Mouse (Mus musculus) G1E (cell line): ENCODE data around the gene Slc16a6. TPM values are rescaled to one million over a fixed set of nuclear protein-coding genes. Genes with fewer than 3 reads are reported as not detected.

Experiments
- ATAC-seq: 2 replicates; pipeline ENCODE4 v1.8.0; 2016; ENCODE audit warnings: mild to moderate bottlenecking; ENCODE audit not compliant: insufficient number of reproducible peaks, poor library complexity, low FRiP score, severe bottlenecking; ENCODE audit errors: extremely low read depth
- DNase-seq: peaks from one replicate; pipeline ENCODE4 v3.0.0; 2012; ENCODE audit warnings: low spot score
- H3K27me3 ChIP-seq: 2 replicates; pipeline ENCODE4 v1.6.1; 2012; ENCODE audit warnings: mild to moderate bottlenecking, low read length, inconsistent platforms; ENCODE audit not compliant: insufficient read depth
- H3K36me3 ChIP-seq: replicated peaks from 2 replicates; pipeline ENCODE3; 2012; ENCODE audit warnings: mild to moderate bottlenecking, inconsistent platforms
- H3K4me1 ChIP-seq: 2 replicates; pipeline ENCODE4 v1.6.1; 2012; ENCODE audit warnings: low read depth, low read length, inconsistent platforms, mixed read lengths; ENCODE audit not compliant: insufficient read depth
- H3K4me3 ChIP-seq: 2 replicates; pipeline ENCODE4 v1.5.1; 2012; ENCODE audit warnings: low read depth, mild to moderate bottlenecking, inconsistent platforms, low read length, moderate library complexity, mixed read lengths
- H3K9me3 ChIP-seq: replicated peaks from 2 replicates; pipeline ENCODE4 v1.6.1; 2012; ENCODE audit warnings: inconsistent platforms
- CTCF ChIP-seq: IDR thresholded peaks from 2 replicates; pipeline ENCODE4 v1.5.1; 2012; ENCODE audit warnings: low read depth, low read length, inconsistent platforms, mixed read lengths
- GATA1 ChIP-seq: IDR thresholded peaks from 2 replicates; pipeline ENCODE4 v1.6.1; 2012; ENCODE audit warnings: borderline replicate concordance, low read length, inconsistent platforms, mixed read lengths
- GATA2 ChIP-seq: IDR thresholded peaks from 2 replicates; pipeline ENCODE4 v1.6.1; 2012; ENCODE audit warnings: low read depth, low read length, inconsistent platforms, borderline replicate concordance
- POLR2AphosphoS5 ChIP-seq: IDR thresholded peaks from 2 replicates; pipeline ENCODE4 v1.6.1; 2012; ENCODE audit warnings: low read depth, low read length, inconsistent platforms; ENCODE audit not compliant: insufficient replicate concordance
- TAL1 ChIP-seq: conservative IDR thresholded peaks from 2 replicates; pipeline ENCODE4 v1.6.1; 2012; ENCODE audit warnings: low read depth, low read length, inconsistent platforms, mixed read lengths
- polyA plus RNA-seq: library from polyadenylated mRNA; stranded (reverse); fragments of >175 nt; gene quantifications from 2 replicates; pipeline ENCODE4 v1.2.3, GENCODE M21; 2012
- total RNA-seq, 2 experiments: library from RNA; stranded (forward) in 1 of 2; stranded (reverse) in 1 of 2; fragments of 200-1000 nt in 1 of 2; fragments of >200 nt in 1 of 2; fragmentation: Nextera tagmentation in 1 of 2; gene quantifications; 2 replicates each; pipeline ENCODE4 v1.2.3; 2014 to 2017

Gene Slc16a6
- total and polyA plus RNA-seq, 3 experiments = 18.9 to 95.0 (median 37.1) TPM

DNA sequence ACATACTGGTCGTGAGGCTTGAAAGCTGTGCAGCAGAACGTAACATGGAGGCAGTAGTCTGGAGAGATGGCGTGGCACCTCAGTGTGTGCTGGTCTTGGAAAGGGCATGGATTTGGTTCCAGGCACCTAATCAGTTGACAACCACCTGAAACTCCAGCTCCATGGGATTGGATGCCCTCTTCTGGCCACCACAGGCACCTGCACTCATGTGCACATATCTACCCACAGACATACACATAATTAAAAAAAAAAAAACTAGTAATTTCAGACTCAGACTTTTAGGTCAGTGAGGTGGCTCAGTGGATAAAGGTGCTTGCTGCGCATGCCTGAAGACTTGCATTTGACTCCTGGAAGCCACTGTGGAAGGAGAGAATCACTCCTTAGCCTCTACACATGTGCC is 51.1 kb downstream of the Slc16a6 start:
- H3K4me1 ChIP-seq = peaks cover 64% of the 10 kb centered on the region
- no peak overlapping the region for H3K4me3 ChIP-seq
- no peak for TF ChIP-seq TAL1
- no peak for TF ChIP-seq CTCF
- no peak for TF ChIP-seq GATA1
- no peak for TF ChIP-seq GATA2
- TF ChIP-seq POLR2AphosphoS5 = no peak
- peaks cover 5% of the 10 kb centered on the region for H3K36me3 ChIP-seq
- no peaks in the 10 kb centered on the region for H3K27me3 ChIP-seq
- no peak for DNase-seq
- ATAC-seq = no peak
- H3K9me3 ChIP-seq = peaks cover 4% of the 10 kb centered on the region

GRCm38 (mm10) chr11:109421205-109421604 is 52.2 kb downstream of the Slc16a6 start:
- Histone ChIP-seq H3K36me3 (no peaks in the 10 kb centered on the region), H3K9me3 (peaks cover 4% of the 10 kb centered on the region), H3K4me3 (no peak overlapping the region), H3K27me3 (no peaks in the 10 kb centered on the region), H3K4me1 (peaks cover 64% of the 10 kb centered on the region)
- ATAC-seq = no peak
- TF ChIP-seq POLR2AphosphoS5 = no peak
- TF ChIP-seq TAL1 = no peak
- TF ChIP-seq GATA2 = no peak
- no peak for TF ChIP-seq GATA1
- TF ChIP-seq CTCF = no peak
- no peak for DNase-seq

GRCm38 (mm10) chr11:109420567-109420962 is 52.8 kb downstream of the Slc16a6 start:
- ATAC-seq = peak; percentile 59
- Histone ChIP-seq H3K4me1 (peaks cover 64% of the 10 kb centered on the region), H3K36me3 (no peaks in the 10 kb centered on the region), H3K27me3 (no peaks in the 10 kb centered on the region), H3K9me3 (peaks cover 4% of the 10 kb centered on the region), H3K4me3 (peak overlapping the region; percentile 69)
- peak; percentile 40 for DNase-seq
- TF ChIP-seq GATA2 (peak; percentile 21; the same call in 1 of the 2 replicates), CTCF (no peak), GATA1 (no peak), TAL1 (no peak), POLR2AphosphoS5 (no peak)

DNA sequence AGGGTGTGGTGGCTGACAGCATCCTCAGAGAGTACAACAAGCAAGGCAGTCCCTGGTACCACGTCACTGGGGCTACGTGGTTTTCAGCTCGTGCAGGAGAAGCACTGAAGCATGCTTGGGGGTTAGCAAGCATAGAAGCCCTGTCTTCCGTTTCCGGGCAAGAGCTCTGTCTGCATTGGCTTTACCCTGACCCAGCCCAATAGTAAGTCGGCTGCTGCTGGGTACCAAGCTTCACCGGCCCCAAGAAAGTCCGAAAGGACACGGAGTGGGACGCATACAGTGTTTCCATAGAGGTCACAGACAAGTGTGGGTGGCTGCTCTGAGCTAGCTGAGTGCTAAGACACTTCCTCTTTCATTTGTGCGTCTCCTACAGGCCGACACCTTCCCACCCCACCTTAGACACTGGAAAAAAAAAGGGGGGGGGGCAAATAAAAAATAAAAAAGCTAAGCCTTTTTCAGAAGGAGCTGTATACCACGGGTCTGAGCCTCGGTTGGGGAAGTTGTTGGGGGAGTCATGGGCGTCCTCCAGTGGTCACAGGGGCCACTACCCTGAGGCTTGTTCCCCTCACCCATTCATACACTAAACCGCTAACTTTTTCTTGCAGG is 53.3 kb downstream of the Slc16a6 start:
- TF ChIP-seq GATA2 (no peak), TAL1 (no peak), GATA1 (no peak), POLR2AphosphoS5 (no peak), CTCF (no peak)
- H3K4me1 ChIP-seq = peaks cover 59% of the 10 kb centered on the region
- H3K27me3 ChIP-seq = no peaks in the 10 kb centered on the region; the same call in 1 of the 2 replicates
- DNase-seq (peak; percentile 65), ATAC-seq (peak; percentile 65)
- H3K4me3 ChIP-seq = peak overlapping the region; percentile 69
- peaks cover 4% of the 10 kb centered on the region for H3K9me3 ChIP-seq
- no peaks in the 10 kb centered on the region for H3K36me3 ChIP-seq

GRCm38 (mm10) chr11:109419461-109419860 is 53.9 kb downstream of the Slc16a6 start:
- TF ChIP-seq TAL1 (no peak), POLR2AphosphoS5 (no peak), CTCF (no peak), GATA2 (no peak), GATA1 (no peak)
- no peak for ATAC-seq
- H3K27me3 ChIP-seq = no peaks in the 10 kb centered on the region; the same call in 1 of the 2 replicates
- DNase-seq = no peak
- H3K4me3 ChIP-seq = peak overlapping the region; percentile 69; the same call in 1 of the 2 replicates
- H3K9me3 ChIP-seq = peaks cover 4% of the 10 kb centered on the region
- no peaks in the 10 kb centered on the region for H3K36me3 ChIP-seq
- peaks cover 53% of the 10 kb centered on the region for H3K4me1 ChIP-seq

- H3K4me1 ChIP-seq = peaks cover 41% of the 10 kb centered on the region
These were observed 55.8 kb downstream of the Slc16a6 start for GRCm38 (mm10) chr11:109417472-109418040.

More at GRCm38 (mm10) chr11:109417472-109418040, 55.8 kb downstream of the Slc16a6 start:
- Histone ChIP-seq H3K4me3 (no peak overlapping the region), H3K9me3 (peaks cover 4% of the 10 kb centered on the region), H3K36me3 (no peaks in the 10 kb centered on the region), H3K27me3 (peaks cover 6% of the 10 kb centered on the region; the same call in 1 of the 2 replicates)
- no peak for TF ChIP-seq CTCF
- no peak for TF ChIP-seq GATA2
- no peak for TF ChIP-seq GATA1
- TF ChIP-seq TAL1 = no peak
- DNase-seq = no peak
- no peak for ATAC-seq
